Mouse (Mus musculus) T-helper 2 cell (primary cell): ENCODE measurements at regions not wholly inside any gene's neighbourhood (a gene's known extent, or its start where the extent isn't known, plus 50 kb on each side); places are given as distances from the start of the nearest gene placed in this dataset.

Experiments used
- in situ Hi-C: fragments of 300-600 bp; cut with MboI, MseI; formaldehyde crosslinking; loops from one replicate; pipeline ENCODE4 v1.15.1; 2025; ENCODE audit warnings: high pct_unique_total_duplicates

- in situ Hi-C loops = no loop called here
Observed at GRCm38 (mm10) chr8:49631286-49631685, 787.5 kb upstream of the Tenm3 start.

GRCm38 (mm10) chr8:49627966-49628495, 784.3 kb upstream of the Tenm3 start:
- in situ Hi-C loops = no loop called here

GRCm38 (mm10) chr8:49595501-49595900, 751.8 kb upstream of the Tenm3 start:
- in situ Hi-C loops = no loop called here

GRCm38 (mm10) chr8:49567423-49567822, 723.7 kb upstream of the Tenm3 start:
- in situ Hi-C loops = no loop called here

- in situ Hi-C loops = no loop called here
Observed at GRCm38 (mm10) chr8:49563499-49564279, 719.9 kb upstream of the Tenm3 start.

GRCm38 (mm10) chr8:49562976-49563375, 719.2 kb upstream of the Tenm3 start:
- in situ Hi-C loops = no loop called here

- in situ Hi-C loops = no loop called here
Observed at GRCm38 (mm10) chr8:49555724-49556457, 712.1 kb upstream of the Tenm3 start.

- in situ Hi-C loops = no loop called here
Observed at GRCm38 (mm10) chr8:49553175-49553574, 709.4 kb upstream of the Tenm3 start.

GRCm38 (mm10) chr8:49543321-49543720, 699.6 kb upstream of the Tenm3 start:
- in situ Hi-C loops = no loop called here

GRCm38 (mm10) chr8:49541337-49541736, 697.6 kb upstream of the Tenm3 start:
- in situ Hi-C loops = no loop called here

- in situ Hi-C loops = no loop called here
Observed at GRCm38 (mm10) chr8:49533412-49534351, 689.9 kb upstream of the Tenm3 start.

- in situ Hi-C loops = no loop called here
Observed at GRCm38 (mm10) chr8:49529294-49529693, 685.5 kb upstream of the Tenm3 start.

GRCm38 (mm10) chr8:49492906-49493305, 649.2 kb upstream of the Tenm3 start:
- in situ Hi-C loops = no loop called here

- in situ Hi-C loops = no loop called here
Observed at GRCm38 (mm10) chr8:49485284-49485683, 641.5 kb upstream of the Tenm3 start.

GRCm38 (mm10) chr8:49481476-49481992, 637.8 kb upstream of the Tenm3 start:
- in situ Hi-C loops = no loop called here

GRCm38 (mm10) chr8:49465911-49466518, 622.3 kb upstream of the Tenm3 start:
- in situ Hi-C loops = no loop called here

- in situ Hi-C loops = no loop called here
Observed at GRCm38 (mm10) chr8:49465070-49465469, 621.3 kb upstream of the Tenm3 start.

GRCm38 (mm10) chr8:49462602-49463001, 618.9 kb upstream of the Tenm3 start:
- in situ Hi-C loops = no loop called here

- in situ Hi-C loops = no loop called here
Observed at GRCm38 (mm10) chr8:49461724-49462473, 618.1 kb upstream of the Tenm3 start.

- in situ Hi-C loops = no loop called here
Observed at GRCm38 (mm10) chr8:49445444-49445843, 601.7 kb upstream of the Tenm3 start.
